Mouse (Mus musculus): ENCODE measurements around the gene Hormad2. TPM values are rescaled to one million over a fixed set of nuclear protein-coding genes. Genes with fewer than 3 reads are reported as not detected.

Hormad2 gene
- polyA plus RNA-seq, 1 experiment from 2014 or later: not detected

GRCm38 (mm10) chr11:4469091-4469490 lies 28.2 kb upstream of the Hormad2 start:
- ATAC-seq: no peak

GRCm38 (mm10) chr11:4467436-4467835 lies 26.5 kb upstream of the Hormad2 start:
- no peak for ATAC-seq
- POLR2A ChIA-PET: no interaction called here
- H3K27me3 ChIP-seq: no peaks in the 10 kb centered on the region
- no peak for DNase-seq (ENCODE audit: low read depth, low spot score)
- in situ Hi-C loops (cut with MboI; ENCODE audit: low pct_unique_long_range_greater_than_20kb): no loop called here
- TF ChIP-seq CTCF (IDR thresholded peaks at IDR 0.05): no peak
- CTCF ChIA-PET: interaction anchor here (1.6 kb wide), 1 partner anchor 9 kb away, joined by 5 read pairs; no protein-coding TSS in a partner anchor

More at GRCm38 (mm10) chr11:4469091-4469490, 28.2 kb upstream of the Hormad2 start:
- POLR2A ChIA-PET: interaction anchor here (0.6 kb wide), 1 partner anchor 74 kb away, joined by 3 read pairs; no protein-coding TSS in a partner anchor
- CTCF ChIA-PET: interaction anchor here (1.4 kb wide), 1 partner anchor 18 kb away, joined by 3 read pairs; no protein-coding TSS in a partner anchor
- no peak for DNase-seq (ENCODE audit: low read depth, low spot score)
- no peaks in the 10 kb centered on the region for H3K27me3 ChIP-seq
- no peak for TF ChIP-seq CTCF (IDR thresholded peaks at IDR 0.05)
- in situ Hi-C loops (cut with MboI; ENCODE audit: low pct_unique_long_range_greater_than_20kb): no loop called here

- ATAC-seq: no peak
- no peaks in the 10 kb centered on the region for H3K27me3 ChIP-seq
- TF ChIP-seq CTCF (IDR thresholded peaks at IDR 0.05): no peak
- CTCF ChIA-PET: no interaction called here
- in situ Hi-C loops (cut with MboI; ENCODE audit: low pct_unique_long_range_greater_than_20kb): no loop called here
- POLR2A ChIA-PET: no interaction called here
- DNase-seq (ENCODE audit: low read depth, low spot score): no peak
These were observed 25.3 kb upstream of the Hormad2 start for GRCm38 (mm10) chr11:4466191-4466590.

GRCm38 (mm10) chr11:4464616-4465015 lies 23.7 kb upstream of the Hormad2 start:
- in situ Hi-C loops (cut with MboI; ENCODE audit: low pct_unique_long_range_greater_than_20kb): no loop called here
- DNase-seq (ENCODE audit: low read depth, low spot score): no peak
- H3K27me3 ChIP-seq: no peaks in the 10 kb centered on the region
- ChIA-PET POLR2A (no interaction called here), CTCF (no interaction called here)
- no peak for ATAC-seq
- no peak for TF ChIP-seq CTCF (IDR thresholded peaks at IDR 0.05)

- in situ Hi-C loops (cut with MboI; ENCODE audit: low pct_unique_long_range_greater_than_20kb): no loop called here
- CTCF ChIA-PET: interaction anchor here (2.0 kb wide), 1 partner anchor 13 kb away, joined by 7 read pairs; no protein-coding TSS in a partner anchor
- POLR2A ChIA-PET: no interaction called here
- no peak for DNase-seq (ENCODE audit: low read depth, low spot score)
- no peak for ATAC-seq
- H3K27me3 ChIP-seq: no peaks in the 10 kb centered on the region
- no peak for TF ChIP-seq CTCF (IDR thresholded peaks at IDR 0.05)
These were observed 23.3 kb upstream of the Hormad2 start for GRCm38 (mm10) chr11:4464186-4464585.

GRCm38 (mm10) chr11:4462868-4463267 lies 22.0 kb upstream of the Hormad2 start:
- H3K27me3 ChIP-seq: no peaks in the 10 kb centered on the region
- ATAC-seq: no peak
- POLR2A ChIA-PET: no interaction called here
- no peak for DNase-seq (ENCODE audit: low read depth, low spot score)
- in situ Hi-C loops (cut with MboI; ENCODE audit: low pct_unique_long_range_greater_than_20kb): no loop called here
- TF ChIP-seq CTCF (IDR thresholded peaks at IDR 0.05): no peak
- CTCF ChIA-PET: interaction anchor here (2.0 kb wide), 1 partner anchor 12 kb away, joined by 7 read pairs; no protein-coding TSS in a partner anchor

GRCm38 (mm10) chr11:4461154-4461553 lies 20.2 kb upstream of the Hormad2 start:
- POLR2A ChIA-PET: no interaction called here
- ATAC-seq: no peak

GRCm38 (mm10) chr11:4460615-4461014 lies 19.7 kb upstream of the Hormad2 start:
- ATAC-seq: no peak
- H3K27me3 ChIP-seq: no peaks in the 10 kb centered on the region
- CTCF ChIA-PET: interaction anchor here (2.4 kb wide), 1 partner anchor 9 kb away, joined by 9 read pairs; no protein-coding TSS in a partner anchor
- TF ChIP-seq CTCF (IDR thresholded peaks at IDR 0.05): no peak
- DNase-seq (ENCODE audit: low read depth, low spot score): no peak
- POLR2A ChIA-PET: no interaction called here
- in situ Hi-C loops (cut with MboI; ENCODE audit: low pct_unique_long_range_greater_than_20kb): no loop called here

More at GRCm38 (mm10) chr11:4461154-4461553, 20.2 kb upstream of the Hormad2 start:
- TF ChIP-seq CTCF (IDR thresholded peaks at IDR 0.05): no peak
- no peaks in the 10 kb centered on the region for H3K27me3 ChIP-seq
- no peak for DNase-seq (ENCODE audit: low read depth, low spot score)
- CTCF ChIA-PET: interaction anchor here (2.4 kb wide), 1 partner anchor 10 kb away, joined by 9 read pairs; no protein-coding TSS in a partner anchor
- in situ Hi-C loops (cut with MboI; ENCODE audit: low pct_unique_long_range_greater_than_20kb): no loop called here

GRCm38 (mm10) chr11:4454895-4455535 lies 14.1 kb upstream of the Hormad2 start:
- in situ Hi-C loops (cut with MboI; ENCODE audit: low pct_unique_long_range_greater_than_20kb): no loop called here

GRCm38 (mm10) chr11:4452467-4453184 lies 11.7 kb upstream of the Hormad2 start:
- DNase-seq (ENCODE audit: low read depth, low spot score) (no peak), ATAC-seq (no peak)
- TF ChIP-seq CTCF (IDR thresholded peaks at IDR 0.05): no peak
- ChIA-PET POLR2A (no interaction called here), CTCF (interaction anchor here (1.7 kb wide), 1 partner anchor 233 kb away, joined by 5 read pairs; no protein-coding TSS in a partner anchor)
- in situ Hi-C loops (cut with MboI; ENCODE audit: low pct_unique_long_range_greater_than_20kb): no loop called here
- peaks cover 3% of the 10 kb centered on the region for H3K27me3 ChIP-seq

More at GRCm38 (mm10) chr11:4454895-4455535, 14.1 kb upstream of the Hormad2 start:
- ATAC-seq (no peak), DNase-seq (ENCODE audit: low read depth, low spot score) (no peak)
- CTCF ChIA-PET: no interaction called here
- POLR2A ChIA-PET: interaction anchor here (0.6 kb wide), 1 partner anchor 16 kb away, joined by 3 read pairs; no protein-coding TSS in a partner anchor
- no peak for TF ChIP-seq CTCF (IDR thresholded peaks at IDR 0.05)
- peaks cover 3% of the 10 kb centered on the region for H3K27me3 ChIP-seq

- peaks cover 3% of the 10 kb centered on the region for H3K27me3 ChIP-seq
- DNase-seq (ENCODE audit: low read depth, low spot score) (no peak), ATAC-seq (no peak)
- in situ Hi-C loops (cut with MboI; ENCODE audit: low pct_unique_long_range_greater_than_20kb): no loop called here
- ChIA-PET POLR2A (no interaction called here), CTCF (interaction anchor here (1.0 to 2.3 kb wide), 8 partner anchors 9 to 317 kb away, joined by 3 to 16 read pairs (median 6); partner anchors contain the start of gene Rnf215)
- TF ChIP-seq CTCF (IDR thresholded peaks at IDR 0.05): peak; percentile 93
These were observed 10.2 kb upstream of the Hormad2 start for GRCm38 (mm10) chr11:4451116-4451515.
